Mouse (Mus musculus) brain, embryonic 14.5 days (tissue): ENCODE results near the gene Adgra1.

Source experiments
- CTCF ChIP-seq: fragments of 200-500 bp; IDR thresholded peaks from 2 replicates; pipeline ENCODE4 v1.5.1; 2012; ENCODE audit warnings: inconsistent platforms, mild to moderate bottlenecking, moderate library complexity, borderline replicate concordance; ENCODE audit not compliant: insufficient read depth, insufficient read length; ENCODE audit errors: extremely low read depth
- POLR2A ChIP-seq: fragments of 200-500 bp; IDR thresholded peaks from 2 replicates; pipeline ENCODE4 v1.6.1; 2012; ENCODE audit warnings: mild to moderate bottlenecking, inconsistent platforms, borderline replicate concordance; ENCODE audit not compliant: poor library complexity, insufficient read depth, insufficient read length, severe bottlenecking; ENCODE audit errors: extremely low read depth

- TF ChIP-seq CTCF (no peak), POLR2A (no peak)
These were observed 44.6 kb downstream of the Adgra1 start for GRCm38 (mm10) chr7:139878621-139879020.
